Mouse (Mus musculus) heart, postnatal 36 days (tissue): ENCODE measurements at regions not wholly inside any gene's neighbourhood (a gene's known extent, or its start where the extent isn't known, plus 50 kb on each side); places are given as distances from the start of the nearest gene placed in this dataset.

ENCODE experiments used
- DNase-seq, 2 experiments: peaks; one replicate each; pipeline ENCODE4 v3.0.0; 2021 to 2022
- intact Hi-C: fragments of 180-260 bp; cut with DNase I; formaldehyde crosslinking; loops from one replicate; pipeline ENCODE4 v1.15.1; 2025

DNA sequence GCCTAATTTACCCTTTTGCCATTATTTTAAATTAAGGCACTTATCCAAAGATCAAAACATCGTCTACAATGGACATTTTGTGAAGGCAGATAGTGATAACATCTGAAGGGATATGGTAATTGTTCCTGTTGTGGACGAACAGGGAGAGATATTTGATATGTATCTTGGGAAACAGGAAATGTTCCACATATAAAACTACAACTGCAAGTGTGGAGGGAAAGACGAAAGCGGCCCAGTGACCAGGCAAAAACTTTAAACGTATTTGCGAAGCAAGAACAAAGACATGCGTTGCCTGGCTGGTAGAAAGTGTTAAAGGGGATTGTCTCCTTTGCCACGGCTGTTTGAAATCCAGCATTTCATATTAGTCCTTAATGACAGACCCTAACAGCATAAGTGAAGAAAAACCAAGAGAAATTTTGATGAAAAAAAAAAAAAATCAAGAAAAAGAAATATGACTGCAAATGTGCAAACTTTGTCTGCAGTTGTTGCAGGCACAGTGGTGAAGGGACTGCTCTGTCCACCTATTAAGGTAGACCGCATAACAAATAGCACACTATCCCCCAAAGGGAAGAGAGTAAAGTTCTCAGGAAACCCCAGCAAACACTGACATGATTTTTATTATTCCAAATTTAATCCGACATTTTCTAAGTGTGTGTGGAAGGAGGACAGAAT, 431.2 kb upstream of the Ccnh start:
- intact Hi-C loops = loop anchor here (1.0 to 2.0 kb wide), 2 partner anchors 73 to 1043 kb away; no protein-coding TSS in a partner anchor
- no peak for DNase-seq

DNA sequence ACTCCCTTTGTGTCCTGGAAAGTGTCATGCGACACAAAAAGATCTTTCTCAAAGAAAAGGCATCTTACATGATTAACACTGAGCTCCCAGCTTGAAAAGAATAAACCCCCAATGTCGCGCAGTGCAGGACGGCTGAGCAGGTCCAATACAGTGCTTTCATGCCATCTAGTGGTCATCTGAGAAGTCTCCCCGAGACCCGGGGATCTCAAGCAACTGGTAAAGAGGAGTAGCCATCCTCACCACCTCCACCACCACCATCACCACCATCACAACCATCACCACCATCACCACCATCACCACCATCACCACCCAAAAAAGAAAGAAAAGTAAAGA, 430.7 kb upstream of the Ccnh start:
- DNase-seq = peak; percentile 11 to 12
- intact Hi-C loops = loop anchor here (1.0 to 2.0 kb wide), 2 partner anchors 74 to 1043 kb away; no protein-coding TSS in a partner anchor

DNA sequence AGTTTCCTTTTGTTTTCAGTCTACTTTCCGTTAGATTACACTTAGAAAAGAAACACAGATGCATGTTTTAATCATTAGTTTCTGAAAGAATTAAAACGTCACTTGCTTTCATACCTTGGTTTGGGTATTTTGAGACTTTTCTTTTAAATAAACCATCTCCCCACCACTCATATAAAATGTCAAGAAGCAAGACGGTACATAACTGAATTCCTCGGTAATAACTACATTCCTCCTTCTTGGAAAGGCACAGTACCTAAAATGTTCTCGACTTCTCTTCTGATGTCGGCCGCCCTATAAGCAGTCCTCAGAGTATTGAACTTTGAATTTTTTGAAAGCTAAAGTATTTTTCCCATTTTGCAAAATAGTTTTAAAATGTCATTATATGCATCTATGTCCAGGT, 430.1 kb upstream of the Ccnh start:
- intact Hi-C loops = loop anchor here (2.0 kb wide), 1 partner anchor 74 kb away; no protein-coding TSS in a partner anchor
- DNase-seq = no peak

DNA sequence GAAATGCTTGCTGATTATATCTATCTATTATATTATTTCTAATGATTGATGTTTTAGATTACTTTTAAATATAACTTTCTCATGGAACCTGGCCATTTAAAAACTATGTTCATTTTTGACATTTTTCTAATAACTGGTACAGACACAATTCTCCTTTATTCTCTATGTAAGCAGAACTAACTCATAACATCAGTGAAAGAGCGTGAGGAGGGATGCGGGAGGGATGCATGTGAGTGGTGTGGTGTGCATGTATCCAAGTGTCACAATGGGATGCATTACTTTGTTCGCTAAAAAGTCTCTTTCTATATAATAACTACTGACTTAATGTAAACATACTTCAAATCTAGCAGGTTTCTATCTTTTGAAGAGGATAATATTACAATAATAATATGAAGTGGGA, 428.7 kb upstream of the Ccnh start:
- DNase-seq = no peak
- intact Hi-C loops = no loop called here

DNA sequence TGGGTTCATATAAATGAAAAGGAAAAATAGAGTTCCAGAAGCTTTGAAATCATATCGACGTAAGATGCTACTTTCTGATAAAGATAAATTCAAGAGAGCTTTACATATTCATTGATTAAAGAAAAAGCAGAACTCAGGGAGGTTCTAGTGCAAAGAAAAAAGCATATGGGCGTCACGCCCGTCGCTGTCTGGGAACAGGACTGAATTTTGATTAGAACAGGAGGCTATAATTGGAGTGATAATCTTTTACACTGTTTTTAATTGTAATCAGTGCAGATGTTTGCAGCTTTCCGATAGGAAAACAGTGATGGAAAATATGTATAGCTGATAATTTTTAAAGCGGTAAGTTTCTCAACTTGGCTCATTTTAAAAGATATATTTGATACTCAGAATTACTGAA, 428.2 kb upstream of the Ccnh start:
- intact Hi-C loops = no loop called here
- no peak for DNase-seq

DNA sequence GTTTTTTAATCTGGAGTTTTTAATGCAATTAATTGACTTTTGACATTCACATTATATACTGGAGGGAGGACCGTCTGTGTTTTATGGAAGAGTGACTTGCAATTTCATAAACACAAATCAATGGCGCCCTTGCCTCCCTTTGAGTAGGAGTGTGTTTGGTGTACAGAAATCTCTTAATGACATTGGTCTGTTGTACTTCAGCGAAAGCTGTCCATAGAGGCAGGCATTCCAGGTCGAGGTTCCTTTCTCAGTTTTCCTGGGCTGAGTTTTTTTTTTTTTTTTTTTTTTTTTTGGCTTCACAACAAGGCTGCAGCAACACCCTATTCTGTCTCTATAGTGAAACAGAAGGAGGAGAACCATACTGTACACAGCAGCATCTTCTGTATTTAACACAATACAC, 427.4 kb upstream of the Ccnh start:
- no peak for DNase-seq
- intact Hi-C loops = no loop called here

DNA sequence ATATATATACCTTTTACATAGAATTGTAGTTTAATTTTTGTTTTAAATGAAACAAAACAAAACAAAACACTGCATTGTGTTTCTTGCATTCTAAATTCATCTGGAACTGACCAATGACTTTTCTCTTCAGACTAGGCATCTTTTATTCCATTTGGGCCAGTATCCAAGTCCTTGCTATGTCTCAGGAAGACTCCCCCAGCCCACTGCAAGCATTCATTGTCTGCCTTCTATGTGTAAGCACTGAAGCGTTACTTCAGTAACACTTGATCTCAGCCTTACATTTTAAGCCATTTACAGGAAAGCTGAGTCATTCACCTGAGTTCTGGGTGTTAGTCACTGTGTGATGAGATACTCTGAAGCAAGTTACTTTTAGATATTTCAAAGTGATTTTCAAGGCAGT, 425.3 kb upstream of the Ccnh start:
- intact Hi-C loops = no loop called here
- no peak for DNase-seq

DNA sequence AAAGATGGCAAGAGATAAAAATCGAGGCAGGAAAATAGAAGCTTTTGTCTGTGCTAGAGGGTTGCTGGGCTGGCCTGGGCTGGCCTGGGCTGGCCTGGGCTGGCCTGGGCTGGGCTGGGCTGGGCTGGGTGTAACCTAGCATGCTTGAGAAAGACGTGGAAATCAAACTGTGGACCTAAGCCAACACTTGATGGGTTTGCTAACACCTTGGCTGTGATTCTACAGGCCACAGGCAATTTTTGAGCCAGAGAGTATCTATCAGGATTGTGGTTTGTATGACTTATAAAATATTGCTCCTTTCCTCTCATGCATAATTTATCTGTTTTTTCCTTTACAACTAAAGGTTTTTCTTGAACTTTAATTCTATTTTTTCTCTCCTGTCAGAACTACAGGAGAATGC, 417.3 kb upstream of the Ccnh start:
- intact Hi-C loops = no loop called here

DNA sequence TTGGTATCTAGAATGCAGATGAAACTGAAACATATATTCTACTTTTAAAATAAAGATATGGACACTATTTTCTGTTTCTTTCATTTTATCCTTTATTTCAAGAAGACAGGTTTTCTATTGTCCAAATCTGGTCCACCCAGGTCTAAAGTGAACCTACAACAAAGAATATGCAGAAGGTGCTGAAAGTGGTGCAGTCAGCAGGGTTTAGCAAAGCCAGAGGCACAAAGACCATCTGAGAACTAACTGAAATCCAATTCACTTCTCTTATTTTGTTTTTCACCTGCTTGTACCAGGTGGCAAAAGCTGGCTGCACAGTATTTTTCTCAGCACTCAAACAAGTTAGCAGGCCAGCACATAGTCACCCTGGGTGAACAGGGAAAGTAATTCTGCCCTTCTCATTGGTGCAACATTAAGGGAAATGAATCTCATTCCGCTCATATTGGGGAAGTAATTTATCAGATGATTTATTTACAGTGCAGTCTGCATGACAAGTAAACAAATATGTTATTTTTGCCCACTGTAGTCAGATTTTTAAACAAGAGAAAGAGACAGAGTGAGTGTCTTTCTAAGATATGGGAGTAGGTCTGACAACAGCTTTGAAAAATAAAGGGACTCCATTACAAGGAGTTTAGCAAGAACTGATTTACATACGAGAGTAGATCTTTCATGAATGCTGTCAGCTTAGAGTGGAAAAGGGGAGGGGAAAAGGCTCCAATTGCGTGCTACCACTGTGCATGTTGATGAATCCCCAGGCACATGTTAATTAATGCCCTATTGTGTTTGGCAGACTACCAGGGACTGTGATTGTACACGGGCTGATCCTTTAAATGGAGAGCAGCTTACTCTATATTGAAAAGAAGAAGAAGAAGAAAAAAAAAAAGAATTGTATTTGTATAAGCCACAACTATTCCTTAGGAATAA, 405.9 kb upstream of the Ccnh start:
- no peak for DNase-seq
- intact Hi-C loops = no loop called here

More for the DNA sequence above, 417.3 kb upstream of the Ccnh start:
- DNase-seq = no peak

DNA sequence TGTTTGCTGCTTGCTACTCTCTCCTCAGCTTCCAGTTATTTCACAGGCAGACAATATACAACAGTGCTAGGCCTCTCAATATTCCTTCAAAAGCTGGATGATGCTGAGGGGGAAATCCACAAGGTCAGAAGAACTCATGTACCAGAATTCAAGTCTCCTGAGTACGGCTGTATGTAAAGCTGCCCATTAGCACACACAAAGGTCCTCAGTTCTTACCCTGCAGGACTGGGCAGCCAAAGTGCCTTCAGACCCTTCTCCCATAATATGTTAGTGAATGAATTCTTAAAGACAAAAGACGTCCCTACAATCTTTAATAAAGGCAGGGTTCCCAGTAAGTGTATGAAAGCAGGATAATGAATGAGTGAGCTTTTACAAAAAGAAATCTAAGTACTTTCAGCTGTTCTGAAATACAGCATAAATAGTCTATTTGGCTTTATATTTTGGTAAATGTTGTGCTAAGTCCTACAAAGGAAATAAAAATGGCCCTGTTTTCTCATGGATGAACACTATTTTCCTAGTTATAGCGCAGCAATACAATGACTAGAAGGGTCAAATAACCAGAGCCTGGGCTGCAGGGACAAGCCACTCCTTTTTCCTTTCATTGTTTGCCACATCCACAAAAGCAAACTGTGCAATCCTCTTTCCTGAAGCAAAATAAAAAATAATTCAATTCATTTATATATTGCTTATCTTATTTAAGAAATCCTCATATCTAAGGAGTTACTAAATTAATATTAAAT, 384.8 kb upstream of the Ccnh start:
- DNase-seq = no peak
- intact Hi-C loops = no loop called here

DNA sequence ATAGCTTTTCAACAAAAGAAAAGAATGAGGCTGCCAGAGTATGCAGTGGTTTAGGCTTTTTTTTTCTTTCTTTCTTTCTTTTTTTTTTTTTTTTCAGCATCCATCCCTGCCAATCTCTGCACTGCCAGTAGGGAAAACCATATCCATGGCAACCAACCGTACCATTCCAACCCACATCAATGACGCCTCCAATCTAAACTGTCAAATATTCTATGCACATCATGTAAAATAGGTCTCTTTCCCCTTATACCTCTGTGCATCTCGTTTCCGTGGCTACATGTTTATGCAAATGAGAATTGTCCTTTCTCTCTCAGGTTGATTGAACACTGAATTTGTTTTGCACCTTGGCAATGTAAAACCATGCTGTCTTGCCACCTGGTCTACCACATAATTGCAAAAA, 384.0 kb upstream of the Ccnh start:
- intact Hi-C loops = no loop called here

DNA sequence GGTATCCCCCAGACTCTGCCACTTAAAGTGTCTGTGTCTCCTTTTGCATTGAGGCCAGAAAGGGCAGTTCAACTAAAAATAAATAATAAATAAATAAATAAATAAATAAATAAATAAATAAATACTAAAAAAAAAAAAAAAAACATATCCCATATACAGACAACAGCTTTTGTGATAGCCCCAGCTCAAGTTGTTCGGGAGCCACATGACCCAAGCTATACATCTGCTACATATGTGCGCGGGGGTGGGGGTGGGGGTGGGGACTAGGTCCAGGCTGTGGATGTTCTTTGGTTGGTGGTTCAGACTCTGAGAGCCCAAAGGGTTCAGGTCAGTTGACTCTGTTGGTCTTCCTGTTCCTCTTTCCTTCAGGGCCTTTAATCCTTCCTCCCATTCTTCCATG, 379.6 kb upstream of the Ccnh start:
- intact Hi-C loops = no loop called here
- DNase-seq = no peak

More for the DNA sequence above, 384.0 kb upstream of the Ccnh start:
- no peak for DNase-seq
